Mouse (Mus musculus) layer of hippocampus, adult 2 months (tissue): ENCODE measurements around the gene Usp10. TPM values are rescaled to one million over a fixed set of nuclear protein-coding genes. Genes with fewer than 3 reads are reported as not detected.
A peak's percentile ranks its signal among the peaks of the same experiment; 100 is the strongest.

ENCODE experiments used
- DNase-seq, 2 experiments: peaks; one replicate each; pipeline ENCODE4 v3.0.0; 2022; ENCODE audit warnings: low spot score in 2 of 2
- H3K27ac ChIP-seq: fragments of 200-600 bp; 2 replicates; pipeline ENCODE4 v1.8.1; 2022
- H3K4me3 ChIP-seq: fragments of 200-600 bp; 2 replicates; pipeline ENCODE4 v1.8.1; 2022; ENCODE audit warnings: mild to moderate bottlenecking
- CTCF ChIP-seq: fragments of 200-600 bp; conservative IDR thresholded peaks from 2 replicates; pipeline ENCODE4 v1.8.1; 2022; ENCODE audit warnings: antibody characterized with exemption, mild to moderate bottlenecking, moderate library complexity
- total RNA-seq, 2 experiments: library from RNA; stranded (reverse); gene quantifications; 2 replicates each; pipeline ENCODE4 v1.2.3; 2021

Usp10 gene
- total RNA-seq, 2 experiments from 2014 or later = 93.6 to 98.1 TPM

GRCm38 (mm10) chr8:119923259-119923658 is 13.1 kb downstream of the Usp10 start:
- DNase-seq = no peak
- no peak overlapping the region for H3K27ac ChIP-seq
- H3K4me3 ChIP-seq = no peak overlapping the region
- no peak for TF ChIP-seq CTCF

- DNase-seq = peak in 1 of 2 experiments; percentile 40
- H3K27ac ChIP-seq = no peak overlapping the region
- no peak for TF ChIP-seq CTCF
- no peak overlapping the region for H3K4me3 ChIP-seq
These were observed 15.3 kb downstream of the Usp10 start for GRCm38 (mm10) chr8:119925428-119925827.

GRCm38 (mm10) chr8:119926474-119926873 is 16.3 kb downstream of the Usp10 start:
- Histone ChIP-seq H3K27ac (no peak overlapping the region), H3K4me3 (no peak overlapping the region)
- TF ChIP-seq CTCF = peak; percentile 61
- no peak for DNase-seq

GRCm38 (mm10) chr8:119927422-119928092 is 17.4 kb downstream of the Usp10 start:
- H3K27ac ChIP-seq = no peak overlapping the region
- TF ChIP-seq CTCF = peak; percentile 91
- DNase-seq = peak in 1 of 2 experiments; percentile 45
- H3K4me3 ChIP-seq = no peak overlapping the region

- Histone ChIP-seq H3K4me3 (no peak overlapping the region), H3K27ac (no peak overlapping the region)
- no peak for TF ChIP-seq CTCF
- DNase-seq = no peak
These were observed 21.2 kb downstream of the Usp10 start for GRCm38 (mm10) chr8:119931317-119931716.

- no peak for DNase-seq
- Histone ChIP-seq H3K4me3 (no peak overlapping the region), H3K27ac (no peak overlapping the region)
- TF ChIP-seq CTCF = no peak
These were observed 23.5 kb downstream of the Usp10 start for GRCm38 (mm10) chr8:119933681-119934080.

GRCm38 (mm10) chr8:119935541-119935940 is 25.4 kb downstream of the Usp10 start:
- TF ChIP-seq CTCF = no peak
- Histone ChIP-seq H3K4me3 (no peak overlapping the region), H3K27ac (no peak overlapping the region)
- no peak for DNase-seq

- DNase-seq = no peak
- H3K27ac ChIP-seq = no peak overlapping the region
- TF ChIP-seq CTCF = no peak
- no peak overlapping the region for H3K4me3 ChIP-seq
These were observed 28.3 kb downstream of the Usp10 start for GRCm38 (mm10) chr8:119938481-119938880.

- TF ChIP-seq CTCF = no peak
- H3K4me3 ChIP-seq = no peak overlapping the region
- no peak overlapping the region for H3K27ac ChIP-seq
- DNase-seq = no peak
These were observed 29.2 kb downstream of the Usp10 start for GRCm38 (mm10) chr8:119939336-119939735.

- no peak overlapping the region for H3K27ac ChIP-seq
- TF ChIP-seq CTCF = no peak
- no peak for DNase-seq
- no peak overlapping the region for H3K4me3 ChIP-seq
These were observed 31.3 kb downstream of the Usp10 start for GRCm38 (mm10) chr8:119941471-119941870.

GRCm38 (mm10) chr8:119943616-119944015 is 33.5 kb downstream of the Usp10 start:
- no peak for DNase-seq
- Histone ChIP-seq H3K27ac (no peak overlapping the region), H3K4me3 (no peak overlapping the region)
- TF ChIP-seq CTCF = no peak

- TF ChIP-seq CTCF = peak; percentile 99
- peak; percentile 69 to 87 for DNase-seq
- H3K4me3 ChIP-seq = no peak overlapping the region
- H3K27ac ChIP-seq = no peak overlapping the region
These were observed 34.1 kb downstream of the Usp10 start for GRCm38 (mm10) chr8:119944096-119944811.

GRCm38 (mm10) chr8:119946326-119946865 is 36.2 kb downstream of the Usp10 start:
- Histone ChIP-seq H3K4me3 (no peak overlapping the region), H3K27ac (no peak overlapping the region)
- no peak for TF ChIP-seq CTCF
- DNase-seq = no peak
